Mouse (Mus musculus) heart, embryonic 10.5 days (tissue): ENCODE measurements at regions not wholly inside any gene's neighbourhood (a gene's known extent, or its start where the extent isn't known, plus 50 kb on each side); places are given as distances from the start of the nearest gene placed in this dataset.
A peak's percentile ranks its signal among the peaks of the same experiment; 100 is the strongest.

ENCODE experiments used
- DNase-seq: peaks from one replicate; pipeline ENCODE4 v3.0.0-alpha.2; 2017; ENCODE audit warnings: low spot score
- H3K27ac ChIP-seq: fragments of 300-500 bp; sonication (generic); 2 replicates; pipeline ENCODE4 v1.5.1; 2016; ENCODE audit warnings: mild to moderate bottlenecking
- H3K27me3 ChIP-seq: fragments of 300-500 bp; sonication (generic); 2 replicates; pipeline ENCODE4 v1.6.1; 2016; ENCODE audit warnings: mild to moderate bottlenecking; ENCODE audit not compliant: poor library complexity, insufficient read depth, severe bottlenecking
- H3K36me3 ChIP-seq: fragments of 300-500 bp; sonication (generic); 2 replicates; pipeline ENCODE4 v1.6.1; 2016; ENCODE audit warnings: mild to moderate bottlenecking, moderate library complexity
- H3K4me1 ChIP-seq: fragments of 300-500 bp; sonication (generic); 2 replicates; pipeline ENCODE4 v1.6.1; 2016; ENCODE audit warnings: mild to moderate bottlenecking
- H3K4me3 ChIP-seq: fragments of 300-500 bp; sonication (generic); 2 replicates; pipeline ENCODE4 v1.5.1; 2016; ENCODE audit warnings: mild to moderate bottlenecking, moderate library complexity
- H3K9me3 ChIP-seq: fragments of 300-500 bp; sonication (generic); 2 replicates; pipeline ENCODE4 v1.6.1; 2016; ENCODE audit warnings: mild to moderate bottlenecking, moderate library complexity
- WGBS: fragments of 180-500 bp; shearing (Covaris S2); methylation state at CpG from one replicate; pipeline ENCODE4 v1.1.7; 2016; 5-methylcytosine and 5-hydroxymethylcytosine counted together

- Histone ChIP-seq H3K9me3 (no peaks in the 10 kb centered on the region), H3K27ac (no peak overlapping the region), H3K4me1 (peaks cover 10% of the 10 kb centered on the region; the same call in 1 of the 2 replicates), H3K4me3 (no peak overlapping the region), H3K36me3 (no peaks in the 10 kb centered on the region), H3K27me3 (no peaks in the 10 kb centered on the region)
- DNase-seq: no peak
- WGBS: 31% methylated on average over 4 of the region's 4 CpGs
These were observed 334.9 kb upstream of the Rsrc1 start for GRCm38 (mm10) chr3:66646251-66646650.

GRCm38 (mm10) chr3:66649271-66649670, 331.9 kb upstream of the Rsrc1 start:
- no peaks in the 10 kb centered on the region for H3K9me3 ChIP-seq
- 85% methylated on average over 4 of the region's 4 CpGs for WGBS
- H3K4me3 ChIP-seq: no peak overlapping the region
- H3K4me1 ChIP-seq: peaks cover 10% of the 10 kb centered on the region; the same call in 1 of the 2 replicates
- no peaks in the 10 kb centered on the region for H3K27me3 ChIP-seq
- no peaks in the 10 kb centered on the region for H3K36me3 ChIP-seq
- no peak overlapping the region for H3K27ac ChIP-seq
- no peak for DNase-seq

- H3K27ac ChIP-seq: peak overlapping the region; percentile 69; the same call in 1 of the 2 replicates
- no peak overlapping the region for H3K4me3 ChIP-seq
- no peaks in the 10 kb centered on the region for H3K9me3 ChIP-seq
- H3K27me3 ChIP-seq: no peaks in the 10 kb centered on the region
- no peak for DNase-seq
- peaks cover 14% of the 10 kb centered on the region; the same call in 1 of the 2 replicates for H3K4me1 ChIP-seq
- no peaks in the 10 kb centered on the region for H3K36me3 ChIP-seq
- WGBS: 85% methylated on average over 15 of the region's 15 CpGs
These were observed 331.0 kb upstream of the Rsrc1 start for GRCm38 (mm10) chr3:66650076-66650748.

GRCm38 (mm10) chr3:66650749-66651472, 330.3 kb upstream of the Rsrc1 start:
- H3K27ac ChIP-seq: peak overlapping the region; percentile 69; the same call in 1 of the 2 replicates
- no peak for DNase-seq
- WGBS: 58% methylated on average over 16 of the region's 16 CpGs

GRCm38 (mm10) chr3:66652139-66652846, 328.9 kb upstream of the Rsrc1 start:
- H3K27ac ChIP-seq: peak overlapping the region; percentile 52; the same call in 1 of the 2 replicates
- DNase-seq: no peak
- 62% methylated on average over 7 of the region's 7 CpGs for WGBS
- no peaks in the 10 kb centered on the region for H3K9me3 ChIP-seq
- H3K4me1 ChIP-seq: peaks cover 35% of the 10 kb centered on the region; the same call in 1 of the 2 replicates
- H3K4me3 ChIP-seq: no peak overlapping the region
- no peaks in the 10 kb centered on the region for H3K27me3 ChIP-seq
- H3K36me3 ChIP-seq: no peaks in the 10 kb centered on the region

More at GRCm38 (mm10) chr3:66650749-66651472, 330.3 kb upstream of the Rsrc1 start:
- H3K9me3 ChIP-seq: no peaks in the 10 kb centered on the region
- no peaks in the 10 kb centered on the region for H3K36me3 ChIP-seq
- H3K27me3 ChIP-seq: no peaks in the 10 kb centered on the region
- H3K4me3 ChIP-seq: no peak overlapping the region
- H3K4me1 ChIP-seq: peaks cover 21% of the 10 kb centered on the region; the same call in 1 of the 2 replicates

- H3K4me3 ChIP-seq: no peak overlapping the region
- no peak for DNase-seq
- H3K27ac ChIP-seq: no peak overlapping the region
- no peaks in the 10 kb centered on the region for H3K36me3 ChIP-seq
- no peaks in the 10 kb centered on the region for H3K27me3 ChIP-seq
- H3K9me3 ChIP-seq: no peaks in the 10 kb centered on the region
- WGBS: 84% methylated on average over 2 of the region's 2 CpGs
- peaks cover 36% of the 10 kb centered on the region; the same call in 1 of the 2 replicates for H3K4me1 ChIP-seq
These were observed 327.2 kb upstream of the Rsrc1 start for GRCm38 (mm10) chr3:66653961-66654360.

- Histone ChIP-seq H3K4me3 (no peak overlapping the region), H3K4me1 (peaks cover 36% of the 10 kb centered on the region; the same call in 1 of the 2 replicates), H3K27ac (0 out of 2 replicates have a peak overlapping the region, but pooled peaks have one; percentile 12), H3K9me3 (no peaks in the 10 kb centered on the region), H3K36me3 (no peaks in the 10 kb centered on the region), H3K27me3 (no peaks in the 10 kb centered on the region)
- WGBS: 8% methylated on average over 1 of the region's 1 CpGs
- no peak for DNase-seq
These were observed 326.3 kb upstream of the Rsrc1 start for GRCm38 (mm10) chr3:66654860-66655259.

GRCm38 (mm10) chr3:66656458-66656857, 324.7 kb upstream of the Rsrc1 start:
- Histone ChIP-seq H3K4me1 (peaks cover 38% of the 10 kb centered on the region), H3K27ac (no peak overlapping the region), H3K9me3 (no peaks in the 10 kb centered on the region), H3K4me3 (no peak overlapping the region), H3K36me3 (no peaks in the 10 kb centered on the region), H3K27me3 (no peaks in the 10 kb centered on the region)
- no peak for DNase-seq
- 24% methylated on average over 5 of the region's 5 CpGs for WGBS

GRCm38 (mm10) chr3:66660555-66660954, 320.6 kb upstream of the Rsrc1 start:
- H3K27me3 ChIP-seq: no peaks in the 10 kb centered on the region
- no peaks in the 10 kb centered on the region for H3K9me3 ChIP-seq
- no peak for DNase-seq
- no peaks in the 10 kb centered on the region for H3K36me3 ChIP-seq
- 44% methylated on average over 5 of the region's 5 CpGs for WGBS
- peaks cover 30% of the 10 kb centered on the region for H3K4me1 ChIP-seq
- peak overlapping the region; percentile 42 for H3K27ac ChIP-seq
- no peak overlapping the region for H3K4me3 ChIP-seq

GRCm38 (mm10) chr3:66661826-66662618, 319.2 kb upstream of the Rsrc1 start:
- no peaks in the 10 kb centered on the region for H3K36me3 ChIP-seq
- H3K9me3 ChIP-seq: no peaks in the 10 kb centered on the region
- no peak for DNase-seq
- H3K27me3 ChIP-seq: no peaks in the 10 kb centered on the region
- 78% methylated on average over 8 of the region's 8 CpGs for WGBS
- no peak overlapping the region for H3K4me3 ChIP-seq
- H3K27ac ChIP-seq: no peak overlapping the region
- H3K4me1 ChIP-seq: peaks cover 15% of the 10 kb centered on the region

GRCm38 (mm10) chr3:66683589-66684286, 297.5 kb upstream of the Rsrc1 start:
- H3K27ac ChIP-seq: no peak overlapping the region
- no peaks in the 10 kb centered on the region for H3K36me3 ChIP-seq
- no peak for DNase-seq
- H3K9me3 ChIP-seq: no peaks in the 10 kb centered on the region
- H3K4me1 ChIP-seq: no peaks in the 10 kb centered on the region
- no peaks in the 10 kb centered on the region for H3K27me3 ChIP-seq
- no peak overlapping the region for H3K4me3 ChIP-seq
- 72% methylated on average over 8 of the region's 8 CpGs for WGBS
